Mouse (Mus musculus) thymus, adult 2 months (tissue): ENCODE results near the gene Ccdc22.

Experiments
- CTCF ChIP-seq: fragments of 200-500 bp; IDR thresholded peaks from 2 replicates; pipeline ENCODE4 v1.5.1; 2012; ENCODE audit warnings: mild to moderate bottlenecking, control low read depth, low read length, moderate library complexity, borderline replicate concordance; ENCODE audit not compliant: control insufficient read depth, poor library complexity, insufficient read depth; ENCODE audit errors: extremely low read depth
- POLR2A ChIP-seq: fragments of 200-500 bp; IDR thresholded peaks from 2 replicates; pipeline ENCODE4 v1.6.1; 2012; ENCODE audit warnings: mild to moderate bottlenecking, low read length, control low read depth, moderate library complexity; ENCODE audit not compliant: control insufficient read depth, poor library complexity, insufficient read depth; ENCODE audit errors: extremely low read depth

- TF ChIP-seq POLR2A (no peak), CTCF (no peak)
These were observed 21.4 kb downstream of the Ccdc22 start for GRCm38 (mm10) chrX:7583881-7584280.
